Mouse (Mus musculus) left cerebral cortex, adult 2 months (tissue): ENCODE measurements around the gene Oit1. TPM values are rescaled to one million over a fixed set of nuclear protein-coding genes. Genes with fewer than 3 reads are reported as not detected.

Experiments used
- DNase-seq, 2 experiments: peaks; one replicate each; pipeline ENCODE4 v3.0.0; 2021 to 2022; ENCODE audit warnings: low spot score in 2 of 2, mixed read lengths in 1 of 2; ENCODE audit errors: extremely low spot score in 1 of 2
- H3K27ac ChIP-seq: fragments of 200-600 bp; 2 replicates; pipeline ENCODE4 v1.8.1; 2022
- H3K4me3 ChIP-seq: fragments of 200-600 bp; 2 replicates; pipeline ENCODE4 v1.8.1; 2022
- CTCF ChIP-seq: fragments of 200-600 bp; IDR thresholded peaks from 2 replicates; pipeline ENCODE4 v1.8.1; 2022; ENCODE audit warnings: antibody characterized with exemption, mild to moderate bottlenecking, moderate library complexity
- intact Hi-C: fragments of 180-260 bp; cut with DNase I; formaldehyde crosslinking; loops from one replicate; pipeline ENCODE4 v1.15.1; 2025
- total RNA-seq, 2 experiments: library from RNA; stranded (reverse); gene quantifications; 2 replicates each; pipeline ENCODE4 v1.2.3; 2021

The Oit1 gene
- total RNA-seq, 2 experiments from 2014 or later, result not detected

GRCm38 (mm10) chr14:8367121-8367520 lies 11.4 kb downstream of the Oit1 start:
- no peak for DNase-seq
- intact Hi-C loops, result no loop called here
- no peak overlapping the region for H3K4me3 ChIP-seq
- H3K27ac ChIP-seq, result no peak overlapping the region
- no peak for TF ChIP-seq CTCF

- no peak for DNase-seq
- H3K4me3 ChIP-seq, result no peak overlapping the region
- no peak for TF ChIP-seq CTCF
- H3K27ac ChIP-seq, result no peak overlapping the region
- intact Hi-C loops, result no loop called here
These were observed 12.7 kb downstream of the Oit1 start for GRCm38 (mm10) chr14:8365833-8366232.

GRCm38 (mm10) chr14:8356836-8357235 lies 21.7 kb downstream of the Oit1 start:
- intact Hi-C loops, result loop anchor here (5.0 kb wide), 3 partner anchors 105 to 450 kb away; no protein-coding TSS in a partner anchor
- no peak for TF ChIP-seq CTCF
- H3K27ac ChIP-seq, result no peak overlapping the region
- no peak overlapping the region for H3K4me3 ChIP-seq
- DNase-seq, result no peak

- Histone ChIP-seq H3K4me3 (no peak overlapping the region), H3K27ac (no peak overlapping the region)
- peak; percentile 73 to 74 for DNase-seq
- peak; percentile 97 for TF ChIP-seq CTCF
- intact Hi-C loops, result loop anchor here (5.0 kb wide), 3 partner anchors 106 to 451 kb away; no protein-coding TSS in a partner anchor
These were observed 22.5 kb downstream of the Oit1 start for GRCm38 (mm10) chr14:8355999-8356501.

- no peak for DNase-seq
- intact Hi-C loops, result loop anchor here (5.0 kb wide), 2 partner anchors 167 to 382 kb away; no protein-coding TSS in a partner anchor
- no peak overlapping the region for H3K4me3 ChIP-seq
- TF ChIP-seq CTCF, result peak; percentile 1; the same call in 1 of the 2 replicates
- no peak overlapping the region for H3K27ac ChIP-seq
These were observed 29.6 kb downstream of the Oit1 start for GRCm38 (mm10) chr14:8348927-8349326.

- DNase-seq, result peak; percentile 77 to 87
- intact Hi-C loops, result loop anchor here (1.0 to 5.0 kb wide), 7 partner anchors 40 to 379 kb away; partner anchors contain the start of gene Kctd6
- Histone ChIP-seq H3K4me3 (no peak overlapping the region), H3K27ac (no peak overlapping the region)
- peak; percentile 94 for TF ChIP-seq CTCF
These were observed 32.1 kb downstream of the Oit1 start for GRCm38 (mm10) chr14:8346255-8346997.

GRCm38 (mm10) chr14:8345566-8345965 lies 33.0 kb downstream of the Oit1 start:
- no peak overlapping the region for H3K27ac ChIP-seq
- DNase-seq, result no peak
- no peak for TF ChIP-seq CTCF
- no peak overlapping the region for H3K4me3 ChIP-seq
- intact Hi-C loops, result loop anchor here (5.0 kb wide), 2 partner anchors 163 to 378 kb away; no protein-coding TSS in a partner anchor

- Histone ChIP-seq H3K4me3 (no peak overlapping the region), H3K27ac (no peak overlapping the region)
- DNase-seq, result no peak
- intact Hi-C loops, result no loop called here
- TF ChIP-seq CTCF, result no peak; the same call in 1 of the 2 replicates
These were observed 35.9 kb downstream of the Oit1 start for GRCm38 (mm10) chr14:8342509-8343106.

- intact Hi-C loops, result no loop called here
- TF ChIP-seq CTCF, result no peak
These were observed 38.3 kb downstream of the Oit1 start for GRCm38 (mm10) chr14:8340226-8340625.

GRCm38 (mm10) chr14:8335947-8336346 lies 42.6 kb downstream of the Oit1 start:
- H3K27ac ChIP-seq, result no peak overlapping the region
- no peak for DNase-seq
- TF ChIP-seq CTCF, result no peak
- H3K4me3 ChIP-seq, result no peak overlapping the region
- intact Hi-C loops, result no loop called here

More at GRCm38 (mm10) chr14:8340226-8340625, 38.3 kb downstream of the Oit1 start:
- no peak for DNase-seq
- no peak overlapping the region for H3K27ac ChIP-seq
- no peak overlapping the region for H3K4me3 ChIP-seq

- H3K27ac ChIP-seq, result no peak overlapping the region
- intact Hi-C loops, result loop anchor here (5.0 kb wide), 1 partner anchor 72 kb away; no protein-coding TSS in a partner anchor
- TF ChIP-seq CTCF, result no peak
- no peak for DNase-seq
- H3K4me3 ChIP-seq, result no peak overlapping the region
These were observed 44.0 kb downstream of the Oit1 start for GRCm38 (mm10) chr14:8334511-8334910.
